Mouse (Mus musculus): ENCODE data around the gene Ermard. TPM values are rescaled to one million over a fixed set of nuclear protein-coding genes. Genes with fewer than 3 reads are reported as not detected.

Ermard gene
- total RNA-seq, 2 experiments from 2014 or later: 26.7 to 96.5 TPM

GRCm38 (mm10) chr17:15107143-15107649 lies 66.2 kb downstream of the Ermard start:
- peak; percentile 58 for ATAC-seq (replicated peaks; ENCODE audit: low FRiP score, low TSS enrichment, poor library complexity, severe bottlenecking)

GRCm38 (mm10) chr17:15108473-15109441 lies 67.7 kb downstream of the Ermard start:
- no peak for ATAC-seq (replicated peaks; ENCODE audit: low FRiP score, low TSS enrichment, poor library complexity, severe bottlenecking)

GRCm38 (mm10) chr17:15115550-15115949 lies 74.5 kb downstream of the Ermard start:
- no peak for ATAC-seq (replicated peaks; ENCODE audit: low FRiP score, low TSS enrichment, poor library complexity, severe bottlenecking)

- ATAC-seq (replicated peaks; ENCODE audit: low FRiP score, low TSS enrichment, poor library complexity, severe bottlenecking): no peak
Measured at GRCm38 (mm10) chr17:15120096-15120495, 79.1 kb downstream of the Ermard start.

- ATAC-seq (replicated peaks; ENCODE audit: low FRiP score, low TSS enrichment, poor library complexity, severe bottlenecking): no peak
Measured at GRCm38 (mm10) chr17:15120569-15120968, 79.6 kb downstream of the Ermard start.

GRCm38 (mm10) chr17:15129630-15130287 lies 88.8 kb downstream of the Ermard start:
- no peak for ATAC-seq (replicated peaks; ENCODE audit: low FRiP score, low TSS enrichment, poor library complexity, severe bottlenecking)

GRCm38 (mm10) chr17:15130288-15130656 lies 89.3 kb downstream of the Ermard start:
- no peak for ATAC-seq (replicated peaks; ENCODE audit: low FRiP score, low TSS enrichment, poor library complexity, severe bottlenecking)

GRCm38 (mm10) chr17:15134905-15135669 lies 94.1 kb downstream of the Ermard start:
- ATAC-seq (replicated peaks; ENCODE audit: low FRiP score, low TSS enrichment, poor library complexity, severe bottlenecking): no peak

- ATAC-seq (replicated peaks; ENCODE audit: low FRiP score, low TSS enrichment, poor library complexity, severe bottlenecking): peak; percentile 57
Measured at GRCm38 (mm10) chr17:15137443-15137842, 96.4 kb downstream of the Ermard start.

Other genes with a start within 250 kb of the Ermard start
- gene Wdr27, start 98.0 kb upstream of the Ermard start, total RNA-seq (2014; fragmentation: Nextera tagmentation): 2.4 TPM in 1 of 2 replicates, not detected in the other
- 3.8 and 5.8 TPM in 2 replicates for gene Wdr27, start 98.0 kb upstream of the Ermard start, total RNA-seq (2017)
- gene 1600012H06Rik, start 98.0 kb upstream of the Ermard start, total RNA-seq (2014; fragmentation: Nextera tagmentation): 8.3 and 9.3 TPM in 2 replicates
- gene 1600012H06Rik, start 98.0 kb upstream of the Ermard start, total RNA-seq (2017): 4.6 and 6.7 TPM in 2 replicates
- gene Phf10, start 79.9 kb upstream of the Ermard start, total RNA-seq (2014; fragmentation: Nextera tagmentation): 281 and 343 TPM in 2 replicates
- gene Phf10, start 79.9 kb upstream of the Ermard start, total RNA-seq (2017): 157 and 214 TPM in 2 replicates
- gene 9030025P20Rik, start 62.7 kb upstream of the Ermard start, total RNA-seq (2014; fragmentation: Nextera tagmentation): 5.9 and 11.4 TPM in 2 replicates
- gene 9030025P20Rik, start 62.7 kb upstream of the Ermard start, total RNA-seq (2017): 2.2 and 3.9 TPM in 2 replicates
- 0.96 and 11.1 TPM in 2 replicates for gene Gm3417, start 62.4 kb upstream of the Ermard start, total RNA-seq (2014; fragmentation: Nextera tagmentation)
- 6.2 TPM in 1 of 2 replicates, not detected in the other for gene Gm3417, start 62.4 kb upstream of the Ermard start, total RNA-seq (2017)
- gene Gm3435, start 31.0 kb upstream of the Ermard start, total RNA-seq (2014; fragmentation: Nextera tagmentation): 1.1 and 14.5 TPM in 2 replicates
- gene Gm3435, start 31.0 kb upstream of the Ermard start, total RNA-seq (2017): 5.1 and 7.2 TPM in 2 replicates
- gene Tcte3, start 280 bp downstream of the Ermard start, total RNA-seq (2014; fragmentation: Nextera tagmentation): 6.5 and 7.7 TPM in 2 replicates
- 3.3 TPM in 1 of 2 replicates, not detected in the other for gene Tcte3, start 280 bp downstream of the Ermard start, total RNA-seq (2017)
- gene Gm3448, start 329 bp downstream of the Ermard start, total RNA-seq (2014; fragmentation: Nextera tagmentation): 4.2 and 7.4 TPM in 2 replicates
- gene Gm3448, start 329 bp downstream of the Ermard start, total RNA-seq (2017): 10.1 and 11.8 TPM in 2 replicates

Data from megakaryocyte-erythroid progenitor cell, adult 5-6 weeks (primary cell).